Mouse (Mus musculus) intestine, embryonic 15.5 days (tissue): ENCODE results near the gene Edn2. TPM values are rescaled to one million over a fixed set of nuclear protein-coding genes. Genes with fewer than 3 reads are reported as not detected.
A peak's percentile ranks its signal among the peaks of the same experiment; 100 is the strongest.

Experiments
- ATAC-seq: fragments of 200-750 bp; cut with Nextera tagmentation; 2 replicates; pipeline ENCODE4 v1.8.0; 2017; ENCODE audit warnings: moderate TSS enrichment, moderate library complexity
- H3K27ac ChIP-seq: fragments of 300-500 bp; sonication (generic); 2 replicates; pipeline ENCODE4 v1.5.1; 2015; ENCODE audit warnings: mild to moderate bottlenecking, inconsistent platforms
- H3K27me3 ChIP-seq: fragments of 300-500 bp; sonication (generic); replicated peaks from 2 replicates; pipeline ENCODE4 v1.6.1; 2015; ENCODE audit warnings: inconsistent platforms
- H3K36me3 ChIP-seq: fragments of 300-500 bp; sonication (generic); 2 replicates; pipeline ENCODE4 v1.6.1; 2015; ENCODE audit warnings: inconsistent platforms
- H3K4me1 ChIP-seq: fragments of 300-500 bp; sonication (generic); replicated peaks from 2 replicates; pipeline ENCODE4 v1.6.1; 2015; ENCODE audit warnings: inconsistent platforms
- H3K4me2 ChIP-seq: fragments of 300-500 bp; sonication (generic); replicated peaks from 2 replicates; pipeline ENCODE4 v1.6.1; 2015; ENCODE audit warnings: mild to moderate bottlenecking, inconsistent platforms
- H3K4me3 ChIP-seq: fragments of 300-500 bp; sonication (generic); replicated peaks from 2 replicates; pipeline ENCODE4 v1.5.1; 2015; ENCODE audit warnings: inconsistent platforms
- H3K9ac ChIP-seq: fragments of 300-500 bp; sonication (generic); 2 replicates; pipeline ENCODE4 v1.6.1; 2015; ENCODE audit warnings: inconsistent platforms
- H3K9me3 ChIP-seq: fragments of 300-500 bp; sonication (generic); 2 replicates; pipeline ENCODE4 v1.6.1; 2016; ENCODE audit warnings: inconsistent platforms
- WGBS: fragments of 180-500 bp; shearing (Covaris S2); methylation state at CpG from one replicate; pipeline ENCODE4 v1.1.7; 2015; 5-methylcytosine and 5-hydroxymethylcytosine counted together
- polyA plus RNA-seq: library from polyadenylated mRNA; unstranded; fragments of >200 nt; fragmentation: Nextera tagmentation; extraction: Ambion mirVana; gene quantifications from 2 replicates; pipeline ENCODE4 v1.2.1, GENCODE M21; 2015

Edn2 gene
- polyA plus RNA-seq, 1 experiment from 2014 or later = 5.2 TPM

- Histone ChIP-seq H3K9me3 (no peaks in the 10 kb centered on the region), H3K4me2 (no peak overlapping the region), H3K27ac (no peak overlapping the region), H3K4me1 (no peaks in the 10 kb centered on the region; the same call in 1 of the 2 replicates), H3K4me3 (no peak overlapping the region), H3K36me3 (no peaks in the 10 kb centered on the region), H3K9ac (no peak overlapping the region), H3K27me3 (no peaks in the 10 kb centered on the region)
- 76% methylated on average over 1 of the region's 1 CpGs for WGBS
- no peak; the same call in 1 of the 2 replicates for ATAC-seq
These were observed 19.2 kb upstream of the Edn2 start for GRCm38 (mm10) chr4:120141810-120142209.

- no peak overlapping the region for H3K4me3 ChIP-seq
- no peak overlapping the region for H3K27ac ChIP-seq
- no peaks in the 10 kb centered on the region; the same call in 1 of the 2 replicates for H3K4me1 ChIP-seq
- WGBS = 85% methylated on average over 9 of the region's 9 CpGs
- H3K4me2 ChIP-seq = no peak overlapping the region
- no peaks in the 10 kb centered on the region for H3K27me3 ChIP-seq
- H3K9ac ChIP-seq = no peak overlapping the region
- ATAC-seq = no peak
- no peaks in the 10 kb centered on the region for H3K9me3 ChIP-seq
- no peaks in the 10 kb centered on the region for H3K36me3 ChIP-seq
These were observed 18.1 kb upstream of the Edn2 start for GRCm38 (mm10) chr4:120142905-120143304.

GRCm38 (mm10) chr4:120144343-120144742 lies 16.7 kb upstream of the Edn2 start:
- Histone ChIP-seq H3K4me2 (no peak overlapping the region), H3K9me3 (no peaks in the 10 kb centered on the region), H3K9ac (no peak overlapping the region), H3K27ac (no peak overlapping the region), H3K4me1 (peaks cover 12% of the 10 kb centered on the region), H3K36me3 (no peaks in the 10 kb centered on the region), H3K27me3 (no peaks in the 10 kb centered on the region), H3K4me3 (no peak overlapping the region)
- 72% methylated on average over 5 of the region's 5 CpGs for WGBS
- ATAC-seq = no peak

- H3K4me3 ChIP-seq = no peak overlapping the region
- ATAC-seq = no peak
- H3K4me2 ChIP-seq = no peak overlapping the region
- no peaks in the 10 kb centered on the region for H3K36me3 ChIP-seq
- H3K27ac ChIP-seq = no peak overlapping the region
- H3K9ac ChIP-seq = no peak overlapping the region
- WGBS = 57% methylated on average over 8 of the region's 8 CpGs
- H3K4me1 ChIP-seq = peaks cover 15% of the 10 kb centered on the region
- H3K27me3 ChIP-seq = no peaks in the 10 kb centered on the region
- no peaks in the 10 kb centered on the region for H3K9me3 ChIP-seq
These were observed 15.1 kb upstream of the Edn2 start for GRCm38 (mm10) chr4:120145931-120146330.

GRCm38 (mm10) chr4:120148291-120149141 lies 12.5 kb upstream of the Edn2 start:
- Histone ChIP-seq H3K9ac (0 out of 2 replicates have a peak overlapping the region, but pooled peaks have one; percentile 4), H3K4me2 (peak overlapping the region; percentile 65), H3K27ac (peak overlapping the region; percentile 13; the same call in 1 of the 2 replicates), H3K9me3 (no peaks in the 10 kb centered on the region), H3K36me3 (no peaks in the 10 kb centered on the region), H3K27me3 (no peaks in the 10 kb centered on the region), H3K4me3 (peak overlapping the region; percentile 16; the same call in 1 of the 2 replicates), H3K4me1 (peaks cover 15% of the 10 kb centered on the region)
- 4% methylated on average over 45 of the region's 45 CpGs for WGBS
- ATAC-seq = peak; percentile 90

- Histone ChIP-seq H3K27me3 (no peaks in the 10 kb centered on the region), H3K4me2 (peak overlapping the region; percentile 65), H3K27ac (peak overlapping the region; percentile 13; the same call in 1 of the 2 replicates), H3K9me3 (no peaks in the 10 kb centered on the region), H3K9ac (0 out of 2 replicates have a peak overlapping the region, but pooled peaks have one; percentile 4), H3K4me1 (peaks cover 15% of the 10 kb centered on the region), H3K36me3 (no peaks in the 10 kb centered on the region), H3K4me3 (no peak overlapping the region; the same call in 1 of the 2 replicates)
- WGBS = 55% methylated on average over 3 of the region's 3 CpGs
- peak; percentile 44 for ATAC-seq
These were observed 11.9 kb upstream of the Edn2 start for GRCm38 (mm10) chr4:120149142-120149524.

- ATAC-seq = no peak
- H3K9ac ChIP-seq = no peak overlapping the region
- no peaks in the 10 kb centered on the region for H3K9me3 ChIP-seq
- H3K27me3 ChIP-seq = no peaks in the 10 kb centered on the region
- no peak overlapping the region for H3K4me2 ChIP-seq
- H3K36me3 ChIP-seq = no peaks in the 10 kb centered on the region
- H3K4me1 ChIP-seq = peaks cover 15% of the 10 kb centered on the region
- H3K27ac ChIP-seq = no peak overlapping the region
- no peak overlapping the region for H3K4me3 ChIP-seq
- WGBS = 55% methylated on average over 6 of the region's 6 CpGs
These were observed 10.6 kb upstream of the Edn2 start for GRCm38 (mm10) chr4:120150345-120150920.

- peaks cover 15% of the 10 kb centered on the region for H3K4me1 ChIP-seq
- no peak overlapping the region for H3K9ac ChIP-seq
- no peak overlapping the region for H3K4me2 ChIP-seq
- H3K27ac ChIP-seq = no peak overlapping the region
- no peaks in the 10 kb centered on the region for H3K36me3 ChIP-seq
- H3K9me3 ChIP-seq = no peaks in the 10 kb centered on the region
- H3K4me3 ChIP-seq = no peak overlapping the region
- ATAC-seq = no peak
- 72% methylated on average over 6 of the region's 6 CpGs for WGBS
- H3K27me3 ChIP-seq = no peaks in the 10 kb centered on the region
These were observed 9.1 kb upstream of the Edn2 start for GRCm38 (mm10) chr4:120151906-120152305.

GRCm38 (mm10) chr4:120152648-120153047 lies 8.4 kb upstream of the Edn2 start:
- Histone ChIP-seq H3K9ac (no peak overlapping the region), H3K4me1 (peaks cover 15% of the 10 kb centered on the region), H3K9me3 (no peaks in the 10 kb centered on the region), H3K36me3 (no peaks in the 10 kb centered on the region), H3K27ac (no peak overlapping the region), H3K27me3 (no peaks in the 10 kb centered on the region), H3K4me3 (no peak overlapping the region), H3K4me2 (no peak overlapping the region)
- WGBS = 68% methylated on average over 4 of the region's 4 CpGs
- ATAC-seq = no peak

- H3K27me3 ChIP-seq = no peaks in the 10 kb centered on the region
- H3K4me1 ChIP-seq = peaks cover 14% of the 10 kb centered on the region
- no peak overlapping the region for H3K4me2 ChIP-seq
- no peak overlapping the region for H3K4me3 ChIP-seq
- WGBS = 86% methylated on average over 3 of the region's 3 CpGs
- no peak overlapping the region for H3K9ac ChIP-seq
- H3K36me3 ChIP-seq = no peaks in the 10 kb centered on the region
- H3K27ac ChIP-seq = no peak overlapping the region
- no peaks in the 10 kb centered on the region for H3K9me3 ChIP-seq
- no peak for ATAC-seq
These were observed 7.3 kb upstream of the Edn2 start for GRCm38 (mm10) chr4:120153736-120154135.

GRCm38 (mm10) chr4:120158714-120159310 lies 2.2 kb upstream of the Edn2 start:
- ATAC-seq = no peak
- 38% methylated on average over 5 of the region's 5 CpGs for WGBS
- peaks cover 36% of the 10 kb centered on the region for H3K4me1 ChIP-seq
- H3K4me2 ChIP-seq = no peak overlapping the region
- H3K9ac ChIP-seq = no peak overlapping the region
- 0 out of 2 replicates have a peak overlapping the region, but pooled peaks have one; percentile 18 for H3K27ac ChIP-seq
- no peaks in the 10 kb centered on the region for H3K36me3 ChIP-seq
- no peak overlapping the region for H3K4me3 ChIP-seq
- H3K9me3 ChIP-seq = no peaks in the 10 kb centered on the region
- H3K27me3 ChIP-seq = no peaks in the 10 kb centered on the region

- Histone ChIP-seq H3K27ac (0 out of 2 replicates have a peak overlapping the region, but pooled peaks have one; percentile 3), H3K36me3 (no peaks in the 10 kb centered on the region), H3K4me2 (peak overlapping the region; percentile 65), H3K4me3 (no peak overlapping the region), H3K4me1 (peaks cover 48% of the 10 kb centered on the region), H3K27me3 (no peaks in the 10 kb centered on the region), H3K9ac (no peak overlapping the region), H3K9me3 (no peaks in the 10 kb centered on the region)
- 63% methylated on average over 8 of the region's 8 CpGs for WGBS
- ATAC-seq = no peak
These were observed 1.6 kb downstream of the Edn2 start for GRCm38 (mm10) chr4:120162586-120162985.
